Mouse (Mus musculus): ENCODE measurements around the gene Strap. TPM values are rescaled to one million over a fixed set of nuclear protein-coding genes. Genes with fewer than 3 reads are reported as not detected.
A peak's percentile ranks its signal among the peaks of the same experiment; 100 is the strongest.

The Strap gene
- polyA plus RNA-seq, 1 experiment from 2014 or later, result 71.0 TPM

DNA sequence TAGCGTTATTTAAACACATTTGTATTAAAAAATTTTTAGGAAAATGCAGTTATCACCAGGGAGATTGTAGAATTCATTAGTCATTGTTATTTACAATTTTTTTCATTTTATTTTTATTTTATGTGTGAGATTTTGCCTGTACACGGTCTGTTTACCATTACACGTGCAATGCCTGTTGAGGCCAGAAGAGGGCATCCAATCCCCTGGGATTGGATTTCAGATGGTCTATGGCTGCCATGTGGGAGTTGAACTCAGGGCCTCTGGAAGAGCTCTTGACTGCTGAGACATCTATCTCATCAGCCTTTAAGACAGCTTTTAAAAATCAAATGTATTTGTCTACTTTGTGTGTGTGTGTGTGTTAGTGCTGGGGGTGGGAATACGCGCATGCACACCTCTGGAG is 21.4 kb downstream of the Strap start:
- no peak for ATAC-seq
- H3K4me3 ChIP-seq (ENCODE audit: low read depth, low read length), result no peak overlapping the region
- WGBS, result 71% methylated on average over 5 of the region's 5 CpGs

DNA sequence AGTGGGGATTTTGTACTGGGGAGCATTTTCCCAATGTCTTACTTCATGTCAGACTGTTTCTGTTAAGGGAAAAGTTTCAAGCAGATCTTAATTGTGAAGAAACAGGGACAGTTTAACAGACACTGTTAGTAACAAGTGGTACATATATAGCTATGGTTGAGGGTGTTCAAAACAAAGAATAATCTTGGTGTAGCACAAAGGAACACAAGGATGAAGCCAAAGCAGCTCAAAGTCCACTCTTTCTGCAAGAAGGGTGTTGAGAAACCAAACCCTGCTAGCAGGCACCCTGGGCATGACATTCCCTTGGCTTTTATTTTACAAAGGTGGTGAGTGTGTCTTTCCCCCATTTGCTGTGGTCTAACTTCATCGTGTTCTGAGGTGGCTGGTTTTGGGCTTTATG is 23.0 kb downstream of the Strap start:
- H3K9me3 ChIP-seq (ENCODE audit: control insufficient read depth), result no peaks in the 10 kb centered on the region

More for the DNA sequence above, 21.4 kb downstream of the Strap start:
- Histone ChIP-seq H3K27me3 (replicated peaks; ENCODE audit: control insufficient read depth, insufficient read depth, low read length) (no peaks in the 10 kb centered on the region), H3K4me1 (replicated peaks; ENCODE audit: control insufficient read depth, insufficient read depth, low read length) (no peaks in the 10 kb centered on the region), H3K36me3 (ENCODE audit: control insufficient read depth, insufficient read depth) (no peaks in the 10 kb centered on the region; the same call in 1 of the 2 replicates), H3K9ac (ENCODE audit: low read depth, low read length) (no peak overlapping the region), H3K9me3 (ENCODE audit: control insufficient read depth) (no peaks in the 10 kb centered on the region), H3K27ac (ENCODE audit: low read depth, low read length) (no peak overlapping the region), H3K4me2 (replicated peaks; ENCODE audit: low read depth) (no peak overlapping the region)
- TF ChIP-seq CTCF (IDR thresholded peaks at IDR 0.05; ENCODE audit: low read depth), result peak; percentile 77

DNA sequence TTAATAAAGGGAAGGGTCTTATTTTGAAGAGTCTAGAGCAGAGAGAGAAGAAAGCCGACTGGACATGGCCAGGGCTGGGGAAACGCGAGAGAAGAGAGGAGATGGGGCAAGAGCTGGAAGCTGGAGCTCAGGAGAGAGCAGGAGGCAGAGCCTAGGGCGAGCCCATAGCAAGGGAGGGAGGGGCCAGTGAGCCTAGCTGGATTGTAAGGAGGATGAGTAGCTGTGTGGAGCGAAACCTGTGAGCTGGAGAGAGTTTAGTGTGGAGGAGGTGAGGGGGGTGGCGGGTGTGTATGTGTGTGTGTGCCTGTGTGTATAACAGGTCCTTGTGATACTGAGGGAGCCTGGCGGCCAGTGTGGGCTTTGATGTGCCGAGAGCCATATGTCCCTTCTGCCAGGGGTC is 24.8 kb downstream of the Strap start:
- ATAC-seq, result no peak
- Histone ChIP-seq H3K9ac (ENCODE audit: low read depth, low read length) (no peak overlapping the region), H3K36me3 (ENCODE audit: control insufficient read depth, insufficient read depth) (no peaks in the 10 kb centered on the region), H3K27ac (ENCODE audit: low read depth, low read length) (no peak overlapping the region), H3K4me1 (replicated peaks; ENCODE audit: control insufficient read depth, insufficient read depth, low read length) (no peaks in the 10 kb centered on the region), H3K4me2 (replicated peaks; ENCODE audit: low read depth) (0 out of 2 replicates have a peak overlapping the region, but pooled peaks have one; percentile 9), H3K27me3 (replicated peaks; ENCODE audit: control insufficient read depth, insufficient read depth, low read length) (no peaks in the 10 kb centered on the region), H3K4me3 (ENCODE audit: low read depth, low read length) (no peak overlapping the region), H3K9me3 (ENCODE audit: control insufficient read depth) (no peaks in the 10 kb centered on the region)
- no peak for TF ChIP-seq CTCF (IDR thresholded peaks at IDR 0.05; ENCODE audit: low read depth)
- WGBS, result 35% methylated on average over 8 of the region's 8 CpGs

More for the DNA sequence above, 23.0 kb downstream of the Strap start:
- no peak for TF ChIP-seq CTCF (IDR thresholded peaks at IDR 0.05; ENCODE audit: low read depth)
- 85% methylated on average over 1 of the region's 1 CpGs for WGBS
- no peak overlapping the region for H3K27ac ChIP-seq (ENCODE audit: low read depth, low read length)
- H3K4me2 ChIP-seq (replicated peaks; ENCODE audit: low read depth), result no peak overlapping the region
- no peak overlapping the region for H3K4me3 ChIP-seq (ENCODE audit: low read depth, low read length)
- H3K27me3 ChIP-seq (replicated peaks; ENCODE audit: control insufficient read depth, insufficient read depth, low read length), result no peaks in the 10 kb centered on the region
- no peak overlapping the region for H3K9ac ChIP-seq (ENCODE audit: low read depth, low read length)
- H3K36me3 ChIP-seq (ENCODE audit: control insufficient read depth, insufficient read depth), result no peaks in the 10 kb centered on the region
- ATAC-seq, result no peak
- no peaks in the 10 kb centered on the region for H3K4me1 ChIP-seq (replicated peaks; ENCODE audit: control insufficient read depth, insufficient read depth, low read length)

DNA sequence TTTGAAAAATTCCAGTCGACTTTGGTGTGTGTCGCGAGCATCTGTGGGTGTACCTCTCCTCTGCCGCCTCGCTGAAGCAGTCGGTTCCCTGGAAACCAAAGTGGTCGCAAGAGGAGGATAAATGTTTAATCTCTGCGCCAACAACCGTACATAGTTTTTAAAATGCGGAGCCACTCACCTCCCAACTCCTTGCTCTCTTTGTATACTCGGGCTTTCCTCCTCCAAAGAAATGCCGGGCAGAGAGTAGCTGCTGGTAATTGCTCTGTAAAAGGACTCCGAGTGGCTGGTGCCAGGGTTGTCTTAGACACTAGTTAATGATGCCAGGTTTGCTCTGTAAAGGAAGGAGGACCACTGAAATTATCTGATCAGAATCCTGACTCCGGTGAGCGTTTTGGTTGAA is 26.1 kb downstream of the Strap start:
- Histone ChIP-seq H3K27me3 (replicated peaks; ENCODE audit: control insufficient read depth, insufficient read depth, low read length) (no peaks in the 10 kb centered on the region), H3K9me3 (ENCODE audit: control insufficient read depth) (no peaks in the 10 kb centered on the region), H3K4me2 (replicated peaks; ENCODE audit: low read depth) (no peak overlapping the region), H3K27ac (ENCODE audit: low read depth, low read length) (no peak overlapping the region), H3K4me1 (replicated peaks; ENCODE audit: control insufficient read depth, insufficient read depth, low read length) (no peaks in the 10 kb centered on the region), H3K4me3 (ENCODE audit: low read depth, low read length) (no peak overlapping the region), H3K9ac (ENCODE audit: low read depth, low read length) (no peak overlapping the region), H3K36me3 (ENCODE audit: control insufficient read depth, insufficient read depth) (no peaks in the 10 kb centered on the region)
- no peak for ATAC-seq
- WGBS, result 80% methylated on average over 15 of the region's 15 CpGs
- TF ChIP-seq CTCF (IDR thresholded peaks at IDR 0.05; ENCODE audit: low read depth), result no peak

DNA sequence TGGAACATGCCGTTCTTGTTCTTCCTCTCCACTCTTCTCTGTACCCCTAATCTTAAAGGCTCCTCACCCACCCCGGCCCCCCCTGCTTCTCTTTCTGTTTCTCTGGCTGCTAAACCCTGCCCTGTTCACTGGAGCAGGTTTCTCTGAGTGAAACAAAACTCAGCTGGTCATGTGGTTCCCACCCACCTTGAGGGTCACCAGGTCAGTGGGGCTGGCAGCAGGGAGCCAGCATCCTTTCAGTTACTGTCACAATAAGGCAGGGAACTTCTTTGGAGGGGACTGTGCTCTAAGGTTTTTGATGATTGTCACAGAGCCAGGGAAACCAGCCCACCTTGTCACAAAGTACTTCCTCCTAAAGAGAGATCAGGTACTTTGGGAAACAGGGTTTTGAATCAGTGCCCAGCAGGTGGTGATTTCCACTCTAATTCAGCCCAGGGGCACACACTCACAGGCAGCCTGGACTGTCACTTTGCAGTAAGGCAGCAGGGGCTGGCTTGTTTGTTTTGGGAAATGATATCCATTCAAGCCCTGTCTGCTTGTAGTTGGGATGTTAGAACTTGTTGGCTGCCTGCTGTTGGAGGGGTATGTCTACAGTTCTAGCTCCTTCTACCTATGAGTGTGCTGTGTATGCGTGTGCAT is 29.8 kb downstream of the Strap start:
- ATAC-seq, result no peak
- no peaks in the 10 kb centered on the region for H3K4me1 ChIP-seq (replicated peaks; ENCODE audit: control insufficient read depth, insufficient read depth, low read length)
- no peak overlapping the region for H3K9ac ChIP-seq (ENCODE audit: low read depth, low read length)
- H3K27me3 ChIP-seq (replicated peaks; ENCODE audit: control insufficient read depth, insufficient read depth, low read length), result no peaks in the 10 kb centered on the region
- 57% methylated on average over 3 of the region's 3 CpGs for WGBS
- H3K4me2 ChIP-seq (replicated peaks; ENCODE audit: low read depth), result no peak overlapping the region
- H3K36me3 ChIP-seq (ENCODE audit: control insufficient read depth, insufficient read depth), result no peaks in the 10 kb centered on the region
- H3K9me3 ChIP-seq (ENCODE audit: control insufficient read depth), result no peaks in the 10 kb centered on the region
- no peak for TF ChIP-seq CTCF (IDR thresholded peaks at IDR 0.05; ENCODE audit: low read depth)
- no peak overlapping the region for H3K27ac ChIP-seq (ENCODE audit: low read depth, low read length)
- no peak overlapping the region for H3K4me3 ChIP-seq (ENCODE audit: low read depth, low read length)

DNA sequence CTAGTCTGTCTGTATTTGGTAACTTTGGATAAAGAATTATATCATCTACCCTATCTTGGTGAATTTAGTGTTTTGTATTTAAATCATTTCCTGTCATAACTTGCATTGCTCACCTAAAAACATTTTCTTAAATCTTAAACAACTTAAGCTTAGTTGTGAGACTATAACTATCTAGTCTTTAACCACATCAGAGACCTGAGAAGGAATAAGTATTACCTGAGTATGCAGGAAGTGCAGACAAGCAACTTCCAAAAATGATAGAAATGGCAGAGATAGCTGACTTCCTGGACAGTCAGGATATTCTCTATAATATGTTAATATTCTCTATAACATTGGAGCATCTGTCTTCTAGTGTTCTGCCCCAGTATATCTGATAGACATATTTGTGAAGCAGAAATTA is 31.3 kb downstream of the Strap start:
- no peak for TF ChIP-seq CTCF (IDR thresholded peaks at IDR 0.05; ENCODE audit: low read depth)
- H3K27ac ChIP-seq (ENCODE audit: low read depth, low read length), result no peak overlapping the region
- no peaks in the 10 kb centered on the region for H3K9me3 ChIP-seq (ENCODE audit: control insufficient read depth)
- no peak overlapping the region for H3K9ac ChIP-seq (ENCODE audit: low read depth, low read length)
- no peaks in the 10 kb centered on the region for H3K36me3 ChIP-seq (ENCODE audit: control insufficient read depth, insufficient read depth)
- no peak for ATAC-seq
- H3K4me3 ChIP-seq (ENCODE audit: low read depth, low read length), result no peak overlapping the region
- H3K27me3 ChIP-seq (replicated peaks; ENCODE audit: control insufficient read depth, insufficient read depth, low read length), result no peaks in the 10 kb centered on the region
- H3K4me2 ChIP-seq (replicated peaks; ENCODE audit: low read depth), result no peak overlapping the region
- no peaks in the 10 kb centered on the region for H3K4me1 ChIP-seq (replicated peaks; ENCODE audit: control insufficient read depth, insufficient read depth, low read length)
